Mouse (Mus musculus) limb, embryonic 12.5 days (tissue): ENCODE data around the gene Pcnx. TPM values are rescaled to one million over a fixed set of nuclear protein-coding genes. Genes with fewer than 3 reads are reported as not detected.

Experiments used
- ATAC-seq: fragments of 200-750 bp; cut with Nextera tagmentation; 2 replicates; pipeline ENCODE4 v1.8.0; 2017; ENCODE audit warnings: low read depth, moderate TSS enrichment; ENCODE audit not compliant: insufficient number of reproducible peaks, insufficient read depth, low FRiP score, low TSS enrichment
- H3K27ac ChIP-seq: fragments of 300-500 bp; sonication (generic); 2 replicates; pipeline ENCODE4 v1.5.1; 2016; ENCODE audit warnings: mild to moderate bottlenecking, moderate library complexity
- H3K27me3 ChIP-seq: fragments of 300-500 bp; sonication (generic); 2 replicates; pipeline ENCODE4 v1.6.1; 2016; ENCODE audit warnings: mild to moderate bottlenecking, moderate library complexity
- H3K36me3 ChIP-seq: fragments of 300-500 bp; sonication (generic); 2 replicates; pipeline ENCODE4 v1.6.1; 2016; ENCODE audit warnings: mild to moderate bottlenecking, moderate library complexity
- H3K4me1 ChIP-seq: fragments of 300-500 bp; sonication (generic); replicated peaks from 2 replicates; pipeline ENCODE4 v1.6.1; 2016
- H3K4me2 ChIP-seq: fragments of 300-500 bp; sonication (generic); 2 replicates; pipeline ENCODE4 v1.6.1; 2016; ENCODE audit warnings: mild to moderate bottlenecking, moderate library complexity
- H3K4me3 ChIP-seq: fragments of 300-500 bp; sonication (generic); replicated peaks from 2 replicates; pipeline ENCODE4 v1.5.1; 2016; ENCODE audit warnings: mild to moderate bottlenecking
- H3K9ac ChIP-seq: fragments of 300-500 bp; sonication (generic); replicated peaks from 2 replicates; pipeline ENCODE4 v1.6.1; 2016; ENCODE audit warnings: mild to moderate bottlenecking, moderate library complexity
- H3K9me3 ChIP-seq: fragments of 300-500 bp; sonication (generic); 2 replicates; pipeline ENCODE4 v1.6.1; 2016; ENCODE audit warnings: mild to moderate bottlenecking, moderate library complexity
- WGBS: fragments of 180-500 bp; shearing (Covaris S2); methylation state at CpG from one replicate; pipeline ENCODE4 v1.1.7; 2016; 5-methylcytosine and 5-hydroxymethylcytosine counted together
- polyA plus RNA-seq: library from polyadenylated mRNA; unstranded; fragments of >200 nt; fragmentation: Nextera tagmentation; extraction: Ambion mirVana; gene quantifications from 2 replicates; pipeline ENCODE4 v1.2.1, GENCODE M21; 2016

Pcnx gene
- polyA plus RNA-seq: 12.7 and 13.7 TPM in 2 replicates

DNA sequence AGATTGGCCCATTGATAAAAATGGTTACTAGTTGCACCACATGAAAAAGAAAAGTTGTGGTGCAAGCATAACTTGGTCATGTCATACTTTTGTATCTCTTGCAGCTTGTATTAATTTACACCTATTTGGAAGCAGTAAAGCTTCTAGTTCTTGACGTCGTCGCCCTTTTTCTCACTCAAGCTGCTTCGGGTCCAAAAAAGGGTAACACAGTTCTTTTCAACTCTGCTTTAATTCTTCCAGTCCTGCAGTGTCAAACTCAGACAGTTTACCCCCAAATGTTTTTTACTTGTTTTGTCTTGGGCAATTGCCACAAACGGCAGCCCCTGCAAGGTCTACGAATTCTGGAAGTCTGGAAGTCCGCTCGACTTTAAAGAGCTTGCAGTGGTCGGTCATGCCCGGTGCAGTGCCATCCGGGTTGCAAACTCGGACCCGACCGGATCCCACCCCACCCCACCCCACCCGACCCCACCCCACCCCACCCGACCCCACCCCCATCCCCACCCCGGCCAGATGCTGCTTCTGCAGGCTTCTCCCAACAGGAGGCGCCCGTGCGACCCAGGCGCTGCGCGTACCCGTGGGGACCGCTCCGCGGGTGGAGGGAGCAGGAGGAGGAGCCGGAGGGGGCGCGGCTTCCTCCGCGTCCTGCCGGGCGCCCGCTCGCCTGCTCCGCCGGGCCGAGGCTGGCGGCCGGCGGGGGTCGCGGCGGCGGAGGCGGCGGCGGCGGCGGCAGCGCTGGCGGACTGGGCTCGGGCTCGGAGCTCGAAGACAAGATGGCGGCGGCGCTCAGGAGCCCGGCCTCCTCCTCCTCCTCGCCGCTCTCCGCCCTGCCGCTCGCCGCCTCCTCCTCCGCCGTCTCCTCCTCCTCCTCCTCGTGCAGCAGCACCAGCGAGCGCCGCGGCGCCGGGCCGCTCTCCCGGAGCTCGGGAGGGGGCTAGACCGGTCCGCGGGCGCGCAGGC is at the start of gene Pcnx:
Gene Pcnx (plus strand): TSS at position 673 of the 957 bp plus-strand sequence.
- WGBS: 1% methylated on average over 54 of the region's 83 CpGs
- H3K27ac ChIP-seq: peak within 1 kb of the TSS; percentile 94
- peak within 1 kb of the TSS; percentile 71 for H3K4me2 ChIP-seq
- peak; percentile 58 for ATAC-seq
- peaks cover 35% of the 10 kb centered on the region for H3K4me1 ChIP-seq
- peak within 1 kb of the TSS; percentile 98 for H3K4me3 ChIP-seq
- H3K9me3 ChIP-seq: no peaks in the 10 kb centered on the region
- peaks cover 9% of the 10 kb centered on the region for H3K27me3 ChIP-seq
- peak within 1 kb of the TSS; percentile 96 for H3K9ac ChIP-seq
- no peaks in the 10 kb centered on the region for H3K36me3 ChIP-seq

- H3K9me3 ChIP-seq: no peaks in the 10 kb centered on the region
- no peak for ATAC-seq
- H3K4me3 ChIP-seq: no peak overlapping the region
- peaks cover 4% of the 10 kb centered on the region; the same call in 1 of the 2 replicates for H3K4me1 ChIP-seq
- peaks cover 3% of the 10 kb centered on the region; the same call in 1 of the 2 replicates for H3K27me3 ChIP-seq
- no peak overlapping the region for H3K4me2 ChIP-seq
- no peak overlapping the region for H3K9ac ChIP-seq
- no peak overlapping the region for H3K27ac ChIP-seq
- WGBS: 35% methylated on average over 8 of the region's 8 CpGs
- no peaks in the 10 kb centered on the region for H3K36me3 ChIP-seq
These were observed 49.4 kb upstream of the Pcnx start for GRCm38 (mm10) chr12:81810417-81810816.

DNA sequence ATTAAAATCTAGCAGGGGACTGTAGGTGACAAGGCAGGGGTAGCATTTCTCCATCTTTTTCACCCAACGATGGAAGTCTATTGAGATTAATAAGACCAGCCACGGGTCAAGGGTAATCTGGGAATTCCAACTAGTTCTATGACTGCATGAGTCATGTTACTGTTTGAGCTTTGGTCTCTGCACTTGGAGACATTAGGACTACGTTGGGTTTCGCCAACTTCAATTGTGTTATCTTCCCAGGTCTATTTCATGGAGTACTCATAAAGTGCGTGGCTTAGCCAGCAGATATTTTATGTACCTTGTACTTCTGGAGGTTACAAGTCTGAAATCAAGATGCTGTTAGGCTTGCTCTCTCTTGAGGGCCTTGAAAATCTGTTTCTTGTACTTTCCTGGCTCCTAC is 45.1 kb upstream of the Pcnx start:
- Histone ChIP-seq H3K27ac (no peak overlapping the region), H3K27me3 (no peaks in the 10 kb centered on the region), H3K9me3 (no peaks in the 10 kb centered on the region), H3K4me1 (peaks cover 8% of the 10 kb centered on the region; the same call in 1 of the 2 replicates), H3K4me2 (no peak overlapping the region), H3K36me3 (no peaks in the 10 kb centered on the region), H3K9ac (no peak overlapping the region), H3K4me3 (no peak overlapping the region)
- WGBS: 84% methylated on average over 5 of the region's 5 CpGs
- ATAC-seq: no peak

DNA sequence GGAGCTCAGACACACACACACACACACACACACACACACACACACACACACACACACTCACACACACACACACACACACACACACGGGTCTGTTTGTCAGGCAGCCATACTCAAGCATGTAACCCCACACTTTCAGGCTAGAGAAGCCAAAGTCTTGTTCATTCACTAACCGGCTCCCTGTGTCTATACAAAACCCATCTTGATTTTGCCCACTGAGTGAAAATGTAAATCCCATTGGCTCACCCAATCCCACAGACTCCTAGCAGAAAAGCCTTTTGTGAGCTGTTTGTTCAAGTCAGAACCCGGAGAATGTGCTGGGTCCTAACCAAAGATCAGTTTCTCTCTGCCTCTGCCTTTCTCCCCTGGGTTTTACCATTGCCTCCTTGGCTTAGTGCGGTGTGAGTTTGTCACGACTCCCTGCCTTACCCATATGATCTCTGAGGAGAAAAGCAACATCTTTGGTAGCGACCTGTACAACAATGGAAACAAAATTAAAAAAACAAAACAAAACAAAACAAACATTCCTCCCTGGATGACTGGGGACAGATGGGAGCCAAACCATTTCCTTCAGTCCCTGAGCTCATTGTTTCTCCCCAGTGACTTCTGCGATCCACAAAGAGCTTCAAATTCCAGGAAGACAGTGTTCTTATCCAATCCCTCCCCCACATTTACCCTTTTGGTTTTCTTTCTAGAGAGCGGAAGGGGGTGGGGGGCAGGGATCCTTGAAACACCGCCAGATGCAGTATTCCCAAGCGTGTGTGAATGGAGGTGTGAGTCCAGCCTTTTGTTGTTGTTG is 43.3 kb upstream of the Pcnx start:
- Histone ChIP-seq H3K9me3 (no peaks in the 10 kb centered on the region), H3K4me2 (peak overlapping the region; percentile 39; the same call in 1 of the 2 replicates), H3K27ac (no peak overlapping the region), H3K36me3 (no peaks in the 10 kb centered on the region), H3K9ac (no peak overlapping the region), H3K27me3 (no peaks in the 10 kb centered on the region), H3K4me3 (no peak overlapping the region), H3K4me1 (peaks cover 8% of the 10 kb centered on the region; the same call in 1 of the 2 replicates)
- 29% methylated on average over 10 of the region's 10 CpGs for WGBS
- no peak for ATAC-seq

DNA sequence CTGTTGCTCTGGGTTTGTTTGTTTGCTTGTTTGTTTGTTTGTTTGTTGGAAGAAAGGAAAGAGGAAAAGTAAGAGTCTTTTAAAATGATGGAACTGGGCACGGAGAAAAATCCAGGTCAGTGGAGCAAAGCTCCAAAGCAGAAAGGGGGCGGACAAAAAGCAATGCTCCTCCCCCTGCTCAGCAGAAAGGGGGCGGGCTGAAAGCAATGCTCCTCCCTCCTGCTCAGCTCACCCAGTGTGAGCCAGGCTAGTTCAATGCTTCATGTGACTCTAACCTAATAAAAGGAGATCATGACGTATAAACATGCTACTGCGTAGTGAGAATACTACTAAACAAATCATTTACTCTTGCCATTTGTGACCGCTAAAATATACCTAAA is 42.7 kb upstream of the Pcnx start:
- H3K36me3 ChIP-seq: no peaks in the 10 kb centered on the region
- 41% methylated on average over 6 of the region's 6 CpGs for WGBS
- H3K4me3 ChIP-seq: no peak overlapping the region
- H3K4me2 ChIP-seq: peak overlapping the region; percentile 39; the same call in 1 of the 2 replicates
- H3K4me1 ChIP-seq: peaks cover 8% of the 10 kb centered on the region; the same call in 1 of the 2 replicates
- H3K9me3 ChIP-seq: no peaks in the 10 kb centered on the region
- H3K27ac ChIP-seq: no peak overlapping the region
- ATAC-seq: no peak
- no peaks in the 10 kb centered on the region for H3K27me3 ChIP-seq
- no peak overlapping the region for H3K9ac ChIP-seq

GRCm38 (mm10) chr12:81820700-81821099 is 39.1 kb upstream of the Pcnx start:
- Histone ChIP-seq H3K4me2 (no peak overlapping the region), H3K9ac (no peak overlapping the region), H3K9me3 (no peaks in the 10 kb centered on the region), H3K36me3 (no peaks in the 10 kb centered on the region), H3K27me3 (no peaks in the 10 kb centered on the region), H3K4me3 (no peak overlapping the region), H3K4me1 (peaks cover 8% of the 10 kb centered on the region; the same call in 1 of the 2 replicates), H3K27ac (no peak overlapping the region)
- WGBS: 87% methylated on average over 4 of the region's 4 CpGs
- no peak for ATAC-seq

DNA sequence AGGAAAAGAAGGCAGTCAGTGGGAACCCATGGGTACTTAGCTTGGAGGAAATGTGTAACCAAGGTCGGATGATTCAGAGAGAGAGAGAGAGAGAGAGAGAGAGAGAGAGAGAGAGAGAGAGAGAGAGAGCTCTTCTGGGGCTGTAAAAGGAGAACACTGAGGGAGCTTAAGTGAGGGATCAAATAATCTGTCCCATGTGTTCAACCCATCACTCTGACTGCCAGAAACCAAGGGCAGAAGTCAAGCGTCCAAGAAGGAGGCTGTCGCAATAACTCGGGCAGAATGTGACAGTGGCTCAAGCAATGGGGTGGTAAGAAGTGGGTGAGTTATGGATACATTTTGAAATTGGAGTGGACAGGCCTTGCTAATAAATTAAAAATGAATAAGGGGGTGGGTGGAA is 37.6 kb upstream of the Pcnx start:
- Histone ChIP-seq H3K4me3 (no peak overlapping the region), H3K4me1 (peaks cover under 1% of the 10 kb centered on the region; the same call in 1 of the 2 replicates), H3K9ac (no peak overlapping the region), H3K9me3 (no peaks in the 10 kb centered on the region), H3K36me3 (no peaks in the 10 kb centered on the region), H3K27ac (no peak overlapping the region), H3K4me2 (no peak overlapping the region), H3K27me3 (no peaks in the 10 kb centered on the region)
- no peak for ATAC-seq
- WGBS: 61% methylated on average over 4 of the region's 4 CpGs

- Histone ChIP-seq H3K36me3 (no peaks in the 10 kb centered on the region), H3K27ac (no peak overlapping the region), H3K9me3 (no peaks in the 10 kb centered on the region), H3K27me3 (no peaks in the 10 kb centered on the region), H3K4me3 (no peak overlapping the region), H3K9ac (no peak overlapping the region), H3K4me1 (no peaks in the 10 kb centered on the region), H3K4me2 (no peak overlapping the region)
- 83% methylated on average over 4 of the region's 4 CpGs for WGBS
- ATAC-seq: no peak
These were observed 36.9 kb upstream of the Pcnx start for GRCm38 (mm10) chr12:81822778-81823480.

DNA sequence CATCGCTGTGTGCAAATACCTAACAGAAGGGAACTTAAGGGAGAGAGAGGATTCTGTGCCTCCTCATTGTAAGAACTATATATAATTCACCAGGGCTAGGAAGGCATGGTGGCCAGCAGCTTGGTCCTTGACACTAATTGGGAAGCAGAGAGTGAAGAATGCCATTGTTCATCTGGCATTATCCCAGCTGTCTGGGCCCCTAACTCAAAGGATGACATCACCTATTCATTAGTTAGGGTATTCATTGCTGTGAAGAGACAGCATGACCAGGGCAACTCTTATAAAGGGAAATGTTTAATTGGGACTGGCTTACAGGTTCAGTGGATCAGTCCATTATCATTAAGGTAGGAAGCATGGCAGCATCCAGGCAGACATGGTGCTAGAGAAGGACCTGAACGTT is 31.5 kb upstream of the Pcnx start:
- 97% methylated on average over 2 of the region's 2 CpGs for WGBS
- Histone ChIP-seq H3K27ac (no peak overlapping the region), H3K9ac (no peak overlapping the region), H3K9me3 (no peaks in the 10 kb centered on the region), H3K4me2 (no peak overlapping the region), H3K4me1 (no peaks in the 10 kb centered on the region), H3K36me3 (no peaks in the 10 kb centered on the region), H3K4me3 (no peak overlapping the region), H3K27me3 (no peaks in the 10 kb centered on the region)
- ATAC-seq: no peak

DNA sequence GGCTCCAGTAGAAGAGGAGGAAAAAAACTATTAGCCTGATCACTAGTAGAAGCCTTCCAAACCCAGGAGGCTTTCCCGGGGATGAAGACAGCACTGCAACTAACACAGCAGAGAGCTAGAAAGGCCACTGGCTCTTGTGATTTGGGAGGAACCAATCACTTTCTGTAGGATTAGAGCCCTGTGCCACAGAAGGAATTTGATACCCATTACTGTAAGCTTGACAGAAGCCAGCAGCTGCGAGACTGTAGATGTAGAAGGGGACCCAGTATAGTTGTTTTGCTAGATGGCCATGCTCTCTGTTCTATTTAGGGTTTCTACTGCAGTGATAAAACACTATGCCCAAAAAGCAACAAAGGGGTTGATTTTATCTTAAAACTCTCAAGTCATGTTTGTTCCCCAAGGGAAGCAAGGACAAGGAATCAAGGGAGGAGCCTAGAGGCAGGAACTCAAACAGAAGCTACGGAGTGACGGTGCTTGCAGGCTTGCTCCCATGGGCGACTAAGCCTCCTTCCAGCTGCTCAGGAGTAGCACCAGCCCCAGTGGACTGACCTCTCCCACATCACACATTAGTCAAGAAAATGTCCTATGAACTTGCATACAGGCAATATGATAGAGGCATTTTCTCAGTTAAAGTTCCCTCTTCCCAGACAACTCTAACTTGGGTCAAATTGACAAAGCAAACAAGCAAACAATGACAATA is 27.6 kb upstream of the Pcnx start:
- no peak overlapping the region for H3K4me2 ChIP-seq
- ATAC-seq: no peak
- H3K4me1 ChIP-seq: no peaks in the 10 kb centered on the region
- 59% methylated on average over 5 of the region's 5 CpGs for WGBS
- no peaks in the 10 kb centered on the region for H3K36me3 ChIP-seq
- no peaks in the 10 kb centered on the region for H3K9me3 ChIP-seq
- H3K27me3 ChIP-seq: no peaks in the 10 kb centered on the region
- H3K27ac ChIP-seq: 0 out of 2 replicates have a peak overlapping the region, but pooled peaks have one; percentile 31
- no peak overlapping the region for H3K9ac ChIP-seq
- no peak overlapping the region for H3K4me3 ChIP-seq
